Mouse (Mus musculus): ENCODE data around the gene Vwde.

Gene Vwde

DNA sequence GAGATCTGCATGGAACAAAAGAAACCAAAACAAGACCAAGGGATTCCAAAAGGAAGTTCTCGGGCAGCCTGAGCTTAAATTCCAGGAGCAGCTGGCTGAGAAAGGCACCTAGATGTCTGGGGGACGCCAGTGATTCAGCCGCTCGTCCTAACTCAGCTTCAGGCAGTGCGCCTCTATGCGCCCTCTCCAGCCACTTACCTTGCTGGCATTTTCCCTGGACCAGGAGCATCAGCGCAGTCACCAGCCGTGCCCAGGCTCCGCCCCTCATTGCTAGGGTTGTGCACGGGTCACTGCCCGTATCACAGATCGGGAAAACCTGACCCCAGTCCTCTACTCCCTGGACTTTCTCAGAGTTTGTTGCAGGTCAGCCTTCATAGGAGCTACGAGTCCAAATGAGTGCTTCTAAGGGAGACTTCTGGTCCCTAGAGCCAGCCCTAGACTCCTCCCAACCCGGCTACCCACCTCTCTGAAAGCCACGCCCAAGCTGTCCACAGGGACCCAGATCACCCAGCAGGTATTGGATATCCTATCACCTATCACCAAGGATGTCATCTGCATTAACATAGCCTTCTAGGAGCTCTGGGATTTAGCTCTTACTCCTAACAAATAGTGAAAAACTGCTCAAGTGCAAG lies at the start of gene Vwde:
TSS of gene Vwde (minus strand) at position 370 of the 632 bp plus-strand sequence.
- DNase-seq (ENCODE audit: low read depth, low spot score): no peak

DNA sequence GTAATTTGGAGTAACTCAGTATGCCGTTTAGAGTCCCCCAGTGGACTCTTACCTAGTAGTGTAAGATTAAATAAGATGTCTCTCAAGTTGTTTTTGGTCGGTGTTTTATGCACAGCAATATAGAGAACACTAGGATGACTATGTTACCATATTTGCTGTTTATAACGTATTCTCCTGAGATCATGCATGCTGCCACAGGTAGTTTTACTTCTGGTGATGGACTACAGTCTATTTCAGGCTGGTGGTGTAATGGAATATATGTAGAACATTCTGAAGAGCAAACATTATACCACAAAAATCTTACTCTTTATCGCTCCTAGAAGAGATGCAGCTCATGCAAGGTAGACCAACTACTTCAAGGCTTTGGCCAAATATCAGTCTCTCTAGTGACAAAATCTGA lies 30.6 kb upstream of the Vwde start:
- DNase-seq (ENCODE audit: low read depth, low spot score): no peak

DNA sequence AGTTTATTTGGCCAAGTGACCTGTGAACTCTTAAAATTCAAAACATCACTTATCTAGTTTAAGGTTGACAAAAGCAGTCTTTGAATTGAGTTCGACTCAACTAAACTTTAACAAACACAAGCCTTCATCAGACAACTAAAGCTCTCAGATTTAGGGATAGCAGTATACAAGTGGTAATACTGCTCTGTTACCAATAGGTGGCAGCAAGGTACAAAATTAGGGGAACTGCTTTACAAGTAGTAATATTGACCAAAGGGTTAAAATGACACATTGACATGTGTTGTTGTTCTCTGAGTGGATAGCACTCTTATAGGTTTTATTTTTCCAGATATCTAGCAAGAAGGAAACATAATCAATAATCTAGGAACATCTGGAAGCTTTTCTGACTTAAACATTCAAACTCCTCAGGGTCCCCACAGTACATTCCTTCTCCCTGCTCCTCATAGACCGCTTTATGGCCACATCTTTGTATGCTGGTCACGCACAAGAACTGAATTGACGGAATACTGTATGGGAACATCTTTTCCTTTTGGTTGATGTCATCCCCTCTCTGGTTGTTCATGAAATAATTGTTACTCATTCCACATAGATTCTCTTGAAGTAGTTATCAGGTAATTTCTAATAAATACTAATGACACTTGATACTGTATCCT lies 23.7 kb upstream of the Vwde start:
- peak; percentile 19 for DNase-seq (ENCODE audit: low read depth, low spot score)

DNA sequence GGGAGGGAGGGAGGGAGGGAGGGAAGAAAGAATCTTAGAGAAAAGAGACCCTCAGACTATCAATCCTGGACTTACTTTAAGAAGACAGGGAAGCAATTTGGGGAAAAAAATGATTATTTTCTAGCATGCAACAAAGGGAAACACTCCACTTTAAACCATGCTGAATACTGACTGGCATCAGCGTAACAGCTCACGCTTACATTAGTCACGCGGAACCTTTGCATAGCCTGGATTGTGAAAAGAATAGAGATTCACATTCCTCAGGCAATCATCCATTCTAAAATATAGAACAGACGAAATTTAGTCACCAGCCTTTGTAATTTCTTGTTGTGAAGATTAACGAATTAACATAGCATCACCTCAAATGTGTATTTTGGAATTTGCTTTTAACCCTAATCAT lies 18.6 kb downstream of the Vwde start:
- DNase-seq (ENCODE audit: low read depth, low spot score): no peak

DNA sequence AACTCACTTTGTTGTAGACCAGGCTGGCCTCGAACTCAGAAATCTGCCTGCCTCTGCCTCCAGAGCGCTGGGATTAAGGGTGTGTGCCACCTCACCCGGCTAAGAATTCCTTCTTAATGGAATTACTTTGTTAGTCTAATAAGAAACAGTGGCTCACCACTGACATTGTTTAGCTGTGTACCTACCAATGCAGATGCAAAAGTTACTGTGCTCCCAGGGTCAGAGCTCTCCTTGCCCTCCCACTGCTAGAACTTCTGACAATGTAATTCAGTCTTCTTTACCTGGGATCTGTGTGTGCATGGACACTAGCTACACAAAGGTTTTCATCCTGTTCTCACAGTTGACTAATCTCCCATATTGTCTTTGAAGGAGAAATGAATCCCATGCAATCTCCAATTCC lies 27.3 kb downstream of the Vwde start:
- DNase-seq (ENCODE audit: low read depth, low spot score): no peak

DNA sequence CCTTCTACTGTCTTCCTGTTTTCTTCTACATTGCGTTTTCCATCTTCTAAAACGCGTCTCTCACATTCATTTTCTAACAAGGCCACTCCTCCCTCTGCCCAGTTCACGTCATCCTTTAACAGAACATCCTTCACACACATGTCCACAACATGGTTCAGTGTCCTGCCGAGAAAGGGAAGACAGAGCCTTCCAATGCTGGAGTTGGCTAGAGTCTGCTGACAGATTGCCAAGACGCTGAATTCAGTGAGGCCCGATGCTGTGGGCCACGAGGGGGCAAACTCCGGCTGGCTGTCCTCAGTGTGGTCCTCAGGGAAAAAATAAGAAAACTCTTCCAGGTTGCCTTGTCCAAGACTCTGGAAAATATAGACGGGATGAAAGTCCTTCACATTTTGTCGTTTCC lies 37.9 kb downstream of the Vwde start:
- no peak for DNase-seq (ENCODE audit: low read depth, low spot score)

DNA sequence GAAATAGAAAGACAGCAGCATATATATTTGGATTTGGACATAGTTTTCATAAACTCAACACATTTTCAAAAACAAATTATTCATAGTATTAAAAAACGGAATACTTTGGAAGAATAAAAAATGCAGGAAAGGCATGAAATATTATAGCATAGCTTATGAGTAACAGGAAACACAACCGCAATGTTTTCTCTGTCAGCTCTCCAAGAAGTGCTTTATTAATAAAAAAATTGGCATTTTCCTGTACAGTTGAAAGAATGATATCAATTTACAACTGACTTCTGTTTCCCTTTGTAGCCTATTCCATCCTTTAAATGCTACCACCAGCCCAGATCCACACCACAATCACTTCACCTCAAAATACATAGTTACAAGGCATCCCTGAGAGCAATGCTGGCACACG lies 44.7 kb downstream of the Vwde start:
- DNase-seq (ENCODE audit: low read depth, low spot score): no peak

DNA sequence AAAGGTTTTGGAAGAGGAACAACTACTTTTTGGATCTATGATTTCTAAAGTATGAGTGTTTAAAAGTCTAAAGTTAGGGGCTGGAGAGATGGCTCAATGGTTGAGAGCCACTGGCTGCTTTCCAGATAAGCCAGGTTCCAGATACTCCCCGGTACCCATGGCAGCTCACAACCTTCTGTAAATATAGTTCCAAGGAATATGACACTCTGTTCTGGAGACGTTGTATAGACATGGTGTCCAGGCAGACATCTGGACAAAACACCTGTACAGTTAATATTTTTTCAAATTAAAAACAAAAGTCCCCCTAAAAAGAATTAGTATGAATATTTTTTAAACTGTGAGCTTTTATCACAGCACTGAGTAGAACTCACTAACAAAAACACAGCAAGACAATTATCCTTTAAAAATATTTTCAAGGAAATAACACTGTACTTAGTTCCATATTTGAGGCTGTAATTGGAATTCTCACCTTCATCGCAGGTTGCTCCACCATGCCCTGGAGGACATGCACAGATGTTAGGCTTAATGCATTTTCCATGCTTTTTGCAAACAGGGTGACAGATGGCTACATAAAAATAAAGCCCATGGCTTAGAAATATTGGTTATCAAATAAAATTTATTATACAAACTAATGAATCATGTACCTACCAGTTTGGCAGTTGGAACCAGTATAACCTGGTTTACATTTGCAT lies 55.2 kb downstream of the Vwde start:
- DNase-seq (ENCODE audit: low read depth, low spot score): no peak

DNA sequence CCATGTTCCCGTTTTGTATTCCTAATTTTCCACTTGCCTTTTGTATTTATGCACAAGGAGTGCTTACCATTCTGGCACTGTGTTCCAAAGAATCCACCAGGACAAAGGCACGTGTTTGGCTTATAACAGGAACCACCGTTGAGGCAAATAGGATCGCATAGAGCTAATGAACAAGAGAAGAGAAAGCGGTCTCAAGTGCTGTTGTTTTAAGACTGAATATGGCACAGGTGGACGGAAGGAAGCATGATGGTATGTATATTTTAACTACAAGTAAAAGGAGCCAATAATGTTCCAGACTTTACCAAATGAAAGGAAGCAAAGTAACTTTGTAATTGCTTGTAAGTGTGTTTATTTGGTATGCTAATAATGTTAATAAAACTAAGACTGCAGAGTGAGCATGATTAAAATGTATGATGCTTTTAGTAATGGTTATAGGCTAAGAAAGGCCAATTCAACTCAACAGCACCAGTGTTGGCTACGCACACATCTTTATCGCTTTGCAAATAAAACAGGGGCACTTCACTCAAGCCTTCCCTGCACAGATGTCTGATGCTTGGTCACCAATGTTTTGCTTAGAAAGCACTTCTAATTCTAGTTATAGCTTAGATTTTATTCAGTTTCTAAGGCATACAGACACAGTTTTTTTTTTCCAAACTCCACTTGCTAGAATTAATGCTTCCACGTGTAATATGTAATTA lies 58.4 kb downstream of the Vwde start:
- DNase-seq (ENCODE audit: low read depth, low spot score): no peak

DNA sequence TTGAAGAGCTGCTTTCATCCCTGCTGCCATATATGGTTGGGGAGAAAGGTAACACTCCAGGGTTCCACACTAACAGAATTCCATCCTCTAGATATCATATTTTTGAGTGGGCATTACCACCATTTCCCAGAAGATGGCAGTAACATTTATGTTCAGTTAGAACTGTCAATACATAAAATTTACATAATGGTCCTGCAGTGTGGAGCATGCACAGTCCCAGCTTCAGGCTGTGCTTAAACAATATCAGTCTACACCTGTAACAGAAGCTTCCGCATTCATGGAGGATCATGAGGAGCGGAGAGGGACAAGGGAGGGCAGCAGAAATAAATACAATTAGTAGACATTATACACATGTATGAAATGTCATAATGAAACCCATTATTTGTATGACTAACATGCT lies 65.3 kb downstream of the Vwde start:
- peak; percentile 11 for DNase-seq (ENCODE audit: low read depth, low spot score)

DNA sequence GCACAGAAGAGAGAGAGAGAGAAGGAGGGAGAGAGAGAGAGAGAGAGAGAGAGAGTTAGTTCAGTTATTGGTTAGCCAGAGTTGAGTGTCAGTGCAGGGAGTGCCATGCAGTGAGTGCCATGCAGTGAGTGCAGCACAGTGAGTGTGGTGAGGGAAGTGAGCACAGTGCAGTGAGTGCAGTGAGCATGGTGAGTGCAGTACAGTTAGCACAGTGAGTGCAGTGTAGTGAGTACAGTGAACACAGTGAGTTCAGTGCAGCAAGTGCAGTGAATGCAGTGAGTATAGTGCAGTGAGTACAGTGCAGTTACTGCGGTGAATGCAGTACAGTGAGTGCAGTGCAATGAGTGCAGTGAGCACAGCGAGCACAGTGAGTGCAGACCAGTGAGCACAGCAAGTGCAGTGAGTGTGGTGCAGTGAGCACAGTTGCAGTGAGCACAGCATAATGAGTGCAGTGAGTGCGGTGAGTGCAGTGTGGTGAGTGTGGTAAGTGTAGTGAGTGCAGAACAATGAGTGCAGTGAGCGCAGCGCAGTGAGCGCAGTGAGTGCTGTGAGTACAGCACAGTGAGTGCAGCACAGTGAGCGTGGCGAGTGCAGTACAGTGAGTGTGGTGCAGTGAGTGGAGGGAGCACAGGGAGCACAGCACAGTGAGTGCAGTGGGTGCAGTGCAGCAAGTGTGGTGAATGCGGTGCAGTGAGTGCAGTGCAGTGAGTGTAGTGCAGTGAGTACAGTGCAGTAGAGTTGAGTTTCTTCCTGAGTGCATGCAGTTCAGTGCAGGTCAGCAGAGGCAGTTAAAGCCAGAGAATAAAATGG lies 70.7 kb downstream of the Vwde start:
- no peak for DNase-seq (ENCODE audit: low read depth, low spot score)

DNA sequence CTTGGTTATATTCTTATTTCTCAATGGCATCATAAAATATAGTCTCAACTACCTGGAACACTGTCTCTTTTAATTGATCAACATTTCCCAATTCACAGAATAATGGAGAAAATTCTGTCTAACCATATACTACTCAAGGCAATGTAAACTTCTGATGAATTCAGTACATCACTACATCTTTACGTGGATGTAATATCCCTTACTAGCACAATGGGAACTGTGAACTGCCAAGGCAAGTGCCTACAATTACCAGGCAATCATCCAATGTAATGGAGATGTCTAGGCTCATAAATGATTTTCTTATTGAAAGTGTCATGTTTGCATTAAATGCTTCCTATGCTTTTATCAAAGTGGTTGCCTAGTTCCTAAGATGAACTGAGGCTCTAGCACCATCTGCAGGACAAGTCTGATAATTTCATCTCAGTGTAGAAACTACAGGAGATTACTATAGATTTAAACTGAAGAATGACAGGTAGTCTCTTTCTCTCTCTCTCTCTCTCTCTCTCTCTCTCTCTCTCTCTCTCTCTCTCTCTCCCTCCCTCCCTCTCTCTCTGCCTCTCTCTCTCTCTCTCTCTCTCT lies 72.6 kb downstream of the Vwde start:
- DNase-seq (ENCODE audit: low read depth, low spot score): peak; percentile 33

DNA sequence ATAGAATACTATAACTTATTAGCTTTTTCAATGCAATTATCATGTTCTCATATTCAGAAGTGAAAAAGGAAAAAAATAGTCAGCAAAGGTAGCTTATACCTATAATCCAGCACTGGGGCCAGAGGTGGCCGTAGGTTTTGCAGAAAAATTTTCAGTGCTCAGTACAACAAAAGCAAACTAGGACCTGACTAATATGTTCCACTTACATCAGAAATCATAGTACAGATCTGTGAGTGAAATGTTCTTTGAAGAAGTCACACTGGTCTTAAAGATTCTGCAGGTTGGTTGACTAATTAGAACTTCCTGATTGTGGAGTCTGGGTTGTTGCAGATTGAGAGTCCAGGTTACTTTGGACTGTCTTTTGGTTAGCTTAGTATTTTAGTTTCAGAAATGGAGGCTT lies 87.5 kb downstream of the Vwde start:
- no peak for DNase-seq (ENCODE audit: low read depth, low spot score)

DNA sequence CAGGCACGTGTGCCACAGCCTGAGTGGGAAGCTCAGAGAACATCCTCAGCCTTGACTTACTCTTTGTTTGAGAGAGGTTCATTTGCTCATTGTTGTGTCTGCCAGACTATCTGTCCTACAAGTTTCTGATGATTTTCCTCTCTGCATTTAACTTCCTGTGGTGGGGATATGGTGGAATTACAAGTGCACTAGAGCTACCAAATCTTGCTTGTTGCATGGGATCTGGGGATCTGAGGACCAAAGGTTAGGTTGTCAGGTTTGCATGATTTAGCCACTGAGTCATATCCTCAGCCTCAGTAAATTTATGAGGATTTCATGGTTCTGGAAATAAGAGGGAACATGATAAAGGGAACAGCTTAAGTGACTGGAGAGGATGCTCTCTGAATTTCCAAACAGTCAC lies 116.1 kb downstream of the Vwde start:
- DNase-seq (ENCODE audit: low read depth, low spot score): no peak
